Mouse (Mus musculus) erythroblast, embryonic 14.5 days (primary cell): ENCODE data around the gene Secisbp2l. TPM values are rescaled to one million over a fixed set of nuclear protein-coding genes. Genes with fewer than 3 reads are reported as not detected.

Experiments used
- H3K27me3 ChIP-seq: 2 replicates; pipeline ENCODE4 v1.6.1; 2012; ENCODE audit warnings: inconsistent platforms; ENCODE audit not compliant: control insufficient read depth
- H3K36me3 ChIP-seq: 2 replicates; pipeline ENCODE4 v1.6.1; 2012; ENCODE audit warnings: mild to moderate bottlenecking, inconsistent platforms; ENCODE audit not compliant: control insufficient read depth
- H3K4me1 ChIP-seq: 2 replicates; pipeline ENCODE4 v1.6.1; 2012; ENCODE audit warnings: inconsistent platforms; ENCODE audit not compliant: control insufficient read depth
- H3K4me3 ChIP-seq: replicated peaks from 2 replicates; pipeline ENCODE3; 2012; ENCODE audit warnings: moderate library complexity, mild to moderate bottlenecking, inconsistent platforms
- H3K9me3 ChIP-seq: 2 replicates; pipeline ENCODE4 v1.6.1; 2012; ENCODE audit warnings: low read length, inconsistent platforms, mixed read lengths; ENCODE audit not compliant: control insufficient read depth
- GATA1 ChIP-seq: IDR thresholded peaks from 2 replicates; pipeline ENCODE4 v1.6.1; 2012; ENCODE audit warnings: low read length, inconsistent platforms, mixed read lengths
- TAL1 ChIP-seq: IDR thresholded peaks from 3 replicates; pipeline ENCODE4 v1.6.1; 2012; ENCODE audit warnings: low read length, inconsistent platforms, mixed read lengths
- polyA plus RNA-seq: library from polyadenylated mRNA; stranded (reverse); fragments of >175 nt; gene quantifications from 2 replicates; pipeline ENCODE4 v1.2.3, GENCODE M21; 2012

The Secisbp2l gene
- polyA plus RNA-seq: 0.12 and 0.26 TPM in 2 replicates

GRCm38 (mm10) chr2:125782719-125783109 lies at the start of gene Secisbp2l:
Secisbp2l (minus strand) TSS chr2:125782870.
- peaks cover 16% of the 10 kb centered on the region for H3K27me3 ChIP-seq
- H3K36me3 ChIP-seq: peaks cover 2% of the 10 kb centered on the region
- no peaks in the 10 kb centered on the region for H3K9me3 ChIP-seq
- peak within 1 kb of the TSS; percentile 69 for H3K4me3 ChIP-seq
- TF ChIP-seq GATA1: no peak
- TF ChIP-seq TAL1: no peak
- H3K4me1 ChIP-seq: peaks cover 25% of the 10 kb centered on the region

- no peaks in the 10 kb centered on the region for H3K27me3 ChIP-seq
- H3K4me3 ChIP-seq: no peak overlapping the region
- TF ChIP-seq GATA1: no peak
- no peak for TF ChIP-seq TAL1
- H3K4me1 ChIP-seq: no peaks in the 10 kb centered on the region
- H3K36me3 ChIP-seq: peaks cover 69% of the 10 kb centered on the region
- H3K9me3 ChIP-seq: no peaks in the 10 kb centered on the region
These were observed 47.3 kb upstream of the Secisbp2l start for GRCm38 (mm10) chr2:125829924-125830323.

- Histone ChIP-seq H3K9me3 (no peaks in the 10 kb centered on the region), H3K27me3 (no peaks in the 10 kb centered on the region), H3K4me3 (no peak overlapping the region), H3K36me3 (peaks cover 49% of the 10 kb centered on the region), H3K4me1 (no peaks in the 10 kb centered on the region)
- TF ChIP-seq TAL1: no peak
- TF ChIP-seq GATA1: no peak
These were observed 45.2 kb upstream of the Secisbp2l start for GRCm38 (mm10) chr2:125827898-125828297.

GRCm38 (mm10) chr2:125826201-125826600 lies 43.5 kb upstream of the Secisbp2l start:
- no peak overlapping the region for H3K4me3 ChIP-seq
- no peaks in the 10 kb centered on the region for H3K4me1 ChIP-seq
- peaks cover 32% of the 10 kb centered on the region for H3K36me3 ChIP-seq
- H3K27me3 ChIP-seq: no peaks in the 10 kb centered on the region
- no peak for TF ChIP-seq GATA1
- TF ChIP-seq TAL1: no peak
- H3K9me3 ChIP-seq: no peaks in the 10 kb centered on the region

- no peak overlapping the region for H3K4me3 ChIP-seq
- H3K4me1 ChIP-seq: no peaks in the 10 kb centered on the region
- no peaks in the 10 kb centered on the region for H3K9me3 ChIP-seq
- TF ChIP-seq TAL1 (no peak), GATA1 (no peak)
- no peaks in the 10 kb centered on the region for H3K36me3 ChIP-seq
- no peaks in the 10 kb centered on the region for H3K27me3 ChIP-seq
These were observed 37.7 kb upstream of the Secisbp2l start for GRCm38 (mm10) chr2:125820397-125820796.

GRCm38 (mm10) chr2:125813972-125814595 lies 31.4 kb upstream of the Secisbp2l start:
- TF ChIP-seq TAL1: no peak
- no peak for TF ChIP-seq GATA1
- Histone ChIP-seq H3K27me3 (no peaks in the 10 kb centered on the region), H3K4me3 (no peak overlapping the region), H3K36me3 (no peaks in the 10 kb centered on the region), H3K9me3 (no peaks in the 10 kb centered on the region), H3K4me1 (no peaks in the 10 kb centered on the region)

GRCm38 (mm10) chr2:125811332-125811731 lies 28.7 kb upstream of the Secisbp2l start:
- H3K4me1 ChIP-seq: no peaks in the 10 kb centered on the region
- H3K9me3 ChIP-seq: no peaks in the 10 kb centered on the region
- no peak for TF ChIP-seq GATA1
- no peak for TF ChIP-seq TAL1
- no peaks in the 10 kb centered on the region for H3K27me3 ChIP-seq
- H3K4me3 ChIP-seq: no peak overlapping the region
- H3K36me3 ChIP-seq: no peaks in the 10 kb centered on the region

- no peak for TF ChIP-seq GATA1
- TF ChIP-seq TAL1: no peak
- no peak overlapping the region for H3K4me3 ChIP-seq
- H3K9me3 ChIP-seq: no peaks in the 10 kb centered on the region
- H3K27me3 ChIP-seq: no peaks in the 10 kb centered on the region
- no peaks in the 10 kb centered on the region for H3K36me3 ChIP-seq
- H3K4me1 ChIP-seq: no peaks in the 10 kb centered on the region
These were observed 26.9 kb upstream of the Secisbp2l start for GRCm38 (mm10) chr2:125809551-125809950.

- Histone ChIP-seq H3K4me3 (no peak overlapping the region), H3K9me3 (no peaks in the 10 kb centered on the region), H3K27me3 (peaks cover 2% of the 10 kb centered on the region; the same call in 1 of the 2 replicates), H3K36me3 (no peaks in the 10 kb centered on the region), H3K4me1 (no peaks in the 10 kb centered on the region)
- TF ChIP-seq TAL1 (no peak), GATA1 (no peak)
These were observed 23.2 kb upstream of the Secisbp2l start for GRCm38 (mm10) chr2:125805826-125806225.

GRCm38 (mm10) chr2:125801947-125802346 lies 19.3 kb upstream of the Secisbp2l start:
- H3K36me3 ChIP-seq: no peaks in the 10 kb centered on the region
- TF ChIP-seq TAL1 (no peak), GATA1 (no peak)
- no peaks in the 10 kb centered on the region for H3K4me1 ChIP-seq
- H3K9me3 ChIP-seq: no peaks in the 10 kb centered on the region
- peaks cover 2% of the 10 kb centered on the region; the same call in 1 of the 2 replicates for H3K27me3 ChIP-seq
- H3K4me3 ChIP-seq: no peak overlapping the region
